Mouse (Mus musculus) thymus, postnatal 4 days (tissue): ENCODE data around the gene Ust.
A peak's percentile ranks its signal among the peaks of the same experiment; 100 is the strongest.

ENCODE experiments used
- DNase-seq: peaks from one replicate; pipeline ENCODE4 v3.0.0; 2021

The Ust gene

DNA sequence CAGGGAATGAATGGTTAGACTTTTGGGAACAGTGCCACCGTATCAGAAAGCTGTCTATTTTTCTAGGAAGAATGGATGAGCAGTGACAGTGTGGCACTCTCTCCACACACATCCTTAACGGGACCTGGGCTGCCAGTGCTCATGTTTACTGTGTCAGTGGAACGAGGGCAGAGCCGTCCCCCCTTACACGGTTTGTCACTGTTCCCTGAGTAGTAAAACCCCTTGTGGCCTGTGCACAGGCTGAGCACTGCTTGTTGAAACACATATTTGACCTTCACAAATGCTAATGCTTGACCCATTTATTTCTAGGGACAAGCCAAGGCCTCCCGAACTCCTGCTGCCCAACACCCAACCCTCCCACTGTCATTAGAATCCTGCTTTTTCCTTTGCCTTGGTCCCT, 209.2 kb downstream of the Ust start:
- no peak for DNase-seq

DNA sequence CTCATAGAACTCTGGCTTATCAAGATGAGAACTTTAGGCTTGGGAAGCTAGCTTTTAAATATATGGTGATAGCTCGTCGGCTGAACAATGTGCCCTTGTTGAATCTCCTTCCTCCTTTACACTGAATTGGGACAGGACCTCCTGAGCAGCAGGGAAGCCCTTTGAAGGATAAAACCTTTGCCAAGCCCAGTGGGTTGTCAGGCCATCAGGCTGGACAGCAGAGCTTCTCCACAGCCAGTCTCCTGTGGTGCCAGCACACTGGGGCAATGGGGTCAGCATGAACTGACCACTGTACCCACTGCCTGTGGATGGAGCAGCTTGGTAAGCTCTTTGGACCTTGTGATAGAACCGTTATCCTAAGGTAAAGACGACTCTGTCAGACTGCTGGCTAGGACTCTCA, 214.4 kb downstream of the Ust start:
- DNase-seq: no peak

DNA sequence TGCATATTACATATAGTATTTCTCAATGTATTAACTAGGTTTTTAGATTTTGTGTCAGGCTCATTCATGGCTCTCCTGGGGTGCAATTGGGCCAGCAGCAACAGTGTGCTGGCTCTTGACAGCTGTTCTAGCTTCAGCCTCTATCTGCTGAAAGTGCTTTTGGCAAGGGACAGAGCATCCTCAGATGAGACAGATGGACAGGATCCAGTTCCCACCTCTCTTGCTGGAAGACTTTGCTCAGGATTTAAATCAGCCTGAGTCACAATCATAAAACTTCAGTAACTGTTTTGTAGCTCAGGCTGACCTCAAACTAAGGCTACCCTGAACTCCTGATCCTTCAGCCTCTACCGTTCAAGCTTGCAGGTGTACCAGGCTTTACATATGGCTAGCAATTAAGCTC, 219.5 kb downstream of the Ust start:
- no peak for DNase-seq

DNA sequence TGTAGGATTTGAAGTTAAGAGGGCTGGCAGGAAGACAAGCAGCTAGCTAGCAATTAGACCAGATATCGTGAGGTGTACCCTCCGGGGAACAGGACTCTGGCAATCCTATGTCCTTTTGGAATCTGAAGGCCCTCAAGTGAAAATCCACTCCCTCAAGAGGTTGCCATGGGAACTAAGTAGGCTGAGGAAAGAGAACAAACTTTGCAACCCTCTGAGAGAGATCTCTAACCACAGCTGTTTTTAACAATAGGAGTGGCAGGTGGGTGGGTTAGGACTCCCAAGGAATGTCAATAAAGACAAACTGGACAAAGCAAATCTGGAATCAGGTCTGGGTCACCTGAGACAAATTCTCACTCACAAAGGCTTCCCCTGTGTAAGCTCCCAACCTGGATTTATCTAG, 221.4 kb downstream of the Ust start:
- no peak for DNase-seq

DNA sequence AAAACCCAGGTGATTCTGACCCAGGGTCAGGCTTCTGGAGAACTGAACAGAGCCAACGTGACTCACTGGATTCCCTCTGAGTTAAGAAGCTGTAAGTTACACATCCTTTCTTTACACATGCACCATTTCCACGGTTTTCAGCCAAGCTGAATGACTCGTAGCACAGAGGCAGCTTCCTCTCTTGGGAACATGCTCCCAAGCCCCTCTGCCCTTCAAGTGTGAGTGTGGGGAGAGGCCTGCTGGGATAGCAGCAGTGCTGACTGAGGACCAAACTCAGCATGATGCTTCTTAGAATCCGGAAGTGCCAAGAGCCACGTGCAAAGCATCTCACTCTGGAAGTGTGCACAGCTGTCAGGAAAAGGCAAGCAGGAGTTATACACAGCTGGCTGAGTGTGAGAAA, 228.0 kb downstream of the Ust start:
- no peak for DNase-seq

DNA sequence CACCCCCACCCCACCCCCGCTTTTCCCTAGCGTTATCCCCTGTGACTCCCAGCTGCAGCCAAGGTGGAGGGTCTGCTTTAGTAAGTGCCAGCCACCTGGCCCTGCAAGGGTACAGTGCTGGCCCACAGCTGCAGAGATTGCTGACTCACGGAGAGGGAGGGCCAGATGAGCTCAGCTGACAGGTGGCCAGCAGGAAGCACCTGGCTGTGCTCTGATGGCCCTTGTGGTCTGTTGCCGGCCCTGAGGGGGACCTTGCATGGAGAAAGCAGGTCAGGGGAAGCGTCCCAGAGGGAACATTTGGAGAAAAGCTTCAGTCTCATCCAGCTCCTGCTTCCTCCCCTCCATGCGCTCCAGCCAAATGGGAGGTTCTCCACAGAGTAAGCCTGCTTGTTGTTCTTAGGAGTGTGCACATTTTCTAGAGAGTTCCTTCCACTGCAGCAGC, 231.3 kb downstream of the Ust start:
- peak; percentile 25 for DNase-seq

DNA sequence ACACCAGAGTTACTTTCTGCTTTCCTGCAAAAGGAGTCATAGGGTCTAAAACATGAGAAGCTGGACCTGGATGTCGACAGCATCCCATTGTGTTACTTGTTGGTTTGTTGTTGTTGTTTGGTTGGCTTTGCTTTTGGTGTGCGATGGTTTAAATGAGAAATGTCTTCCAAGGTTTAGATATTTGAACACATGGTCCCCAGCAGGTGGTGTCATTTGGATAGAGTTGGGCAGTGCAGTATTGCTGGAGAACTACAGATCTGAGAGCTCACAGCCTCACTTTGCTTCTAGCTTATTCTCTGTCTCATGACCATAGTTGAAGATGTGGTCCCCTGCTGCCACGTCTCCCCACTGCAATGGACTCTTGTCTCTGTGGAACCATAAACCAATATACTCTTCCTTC, 234.6 kb downstream of the Ust start:
- no peak for DNase-seq

DNA sequence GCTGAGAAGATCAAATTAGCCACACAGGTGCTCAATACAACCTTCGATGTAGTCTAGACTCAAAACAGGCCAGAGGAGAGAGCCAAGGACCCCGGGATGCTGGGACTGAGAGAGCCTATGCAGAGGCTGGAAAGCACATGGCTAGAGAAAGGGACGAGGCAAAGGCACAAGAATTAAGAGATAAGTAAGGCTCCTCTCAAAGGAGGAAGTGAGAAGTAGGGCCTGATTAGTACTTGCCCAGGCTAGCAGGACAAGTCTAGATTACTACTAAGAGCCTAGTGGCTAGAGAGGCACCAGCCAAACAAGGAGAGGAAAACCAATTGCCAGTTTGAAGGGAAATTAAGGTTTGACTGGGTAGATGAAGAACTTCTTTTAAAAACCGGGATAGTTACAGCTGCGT, 241.5 kb downstream of the Ust start:
- DNase-seq: no peak

DNA sequence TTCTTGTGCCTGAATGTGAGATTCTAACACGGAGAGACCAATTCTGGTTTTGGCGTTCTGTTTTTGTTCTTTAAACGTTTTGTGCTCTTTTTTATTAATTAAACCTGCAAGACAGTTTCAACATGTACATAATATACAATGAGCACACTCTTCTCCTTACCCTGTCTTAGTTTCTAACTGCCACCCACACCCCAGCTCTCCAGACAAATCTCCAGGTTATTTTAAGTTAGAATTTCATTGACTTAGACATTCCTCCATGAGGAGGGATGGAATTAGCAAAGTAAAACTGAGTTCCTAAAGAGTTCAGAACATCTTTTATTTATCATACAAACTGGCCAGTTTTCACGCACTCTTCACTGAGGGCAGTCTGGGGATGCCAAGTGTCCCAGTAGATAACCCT, 248.9 kb downstream of the Ust start:
- DNase-seq: no peak

DNA sequence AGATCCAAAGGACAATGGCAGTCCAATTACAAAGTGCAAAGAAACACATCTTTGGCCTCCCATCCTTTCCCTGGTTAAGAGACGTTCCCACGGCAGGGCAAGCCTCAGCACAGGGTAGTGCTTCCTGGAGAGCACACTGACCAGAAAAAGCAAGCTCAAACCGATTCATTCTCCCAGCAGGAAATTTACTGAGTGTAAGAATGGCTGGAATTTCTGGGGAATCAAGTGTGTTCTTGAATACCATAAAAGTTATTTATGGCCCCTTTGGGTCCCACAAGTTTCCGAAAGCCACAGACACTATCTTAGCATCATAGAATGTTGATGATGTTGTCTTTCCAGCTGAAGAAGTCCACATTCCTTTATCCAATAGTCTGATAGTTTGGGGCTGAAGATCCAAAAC, 258.9 kb downstream of the Ust start:
- no peak for DNase-seq

DNA sequence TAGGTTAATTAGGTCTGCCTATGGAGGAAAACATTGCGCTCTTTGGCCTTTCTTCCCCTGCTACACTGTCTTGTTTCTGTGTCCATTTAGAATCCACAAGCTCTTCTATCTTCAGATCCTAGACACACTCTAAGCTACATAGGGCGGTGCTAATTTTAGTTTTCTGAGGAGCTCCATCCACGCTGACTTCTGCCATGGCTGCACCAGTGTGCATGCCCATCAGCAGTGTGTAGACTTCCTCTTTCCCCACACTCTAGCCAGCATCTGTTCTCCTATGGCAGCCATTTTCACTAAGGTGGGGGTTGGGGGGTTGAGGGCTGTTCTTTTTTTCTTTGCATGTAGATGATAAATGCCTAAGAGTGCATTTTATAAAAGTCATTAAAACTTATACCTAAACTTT, 268.6 kb downstream of the Ust start:
- DNase-seq: no peak

DNA sequence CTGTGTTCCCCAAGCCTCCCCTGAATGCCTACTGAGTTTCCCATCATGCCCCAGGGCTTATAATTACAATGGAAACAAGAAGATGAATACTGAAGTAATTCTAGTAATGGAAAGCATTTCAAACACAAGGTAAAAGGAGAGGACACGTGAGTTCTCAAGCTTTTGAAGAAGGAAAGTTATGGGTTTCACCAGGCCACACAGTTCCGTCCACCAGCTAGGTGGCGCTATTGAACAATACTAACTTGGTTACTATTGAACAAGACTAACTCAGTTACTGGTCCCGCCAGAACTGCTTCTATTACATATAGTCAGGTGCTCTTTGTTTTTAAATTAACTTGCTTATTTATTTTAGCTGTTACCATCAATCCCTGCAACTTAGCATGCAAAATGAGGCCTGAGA, 276.3 kb downstream of the Ust start:
- DNase-seq: peak; percentile 87

DNA sequence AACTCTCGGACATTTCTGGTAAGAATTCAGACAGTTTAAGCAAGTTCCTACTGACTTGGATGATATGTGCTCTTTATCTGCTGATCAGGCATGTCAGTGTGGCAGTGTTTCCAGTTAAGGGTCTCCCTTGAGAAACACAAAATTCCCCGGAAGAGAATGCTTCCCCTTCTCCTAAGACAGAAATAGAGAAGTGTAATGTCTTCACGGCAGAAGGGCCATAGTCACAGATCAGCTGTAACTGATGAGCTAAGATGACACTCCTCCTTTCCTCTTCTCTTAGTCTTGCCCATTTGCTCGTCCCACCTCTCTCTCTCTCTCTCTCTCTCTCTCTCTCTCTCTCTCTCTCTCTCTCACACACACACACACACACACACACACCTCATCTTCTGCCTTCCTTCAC, 277.9 kb downstream of the Ust start:
- no peak for DNase-seq

DNA sequence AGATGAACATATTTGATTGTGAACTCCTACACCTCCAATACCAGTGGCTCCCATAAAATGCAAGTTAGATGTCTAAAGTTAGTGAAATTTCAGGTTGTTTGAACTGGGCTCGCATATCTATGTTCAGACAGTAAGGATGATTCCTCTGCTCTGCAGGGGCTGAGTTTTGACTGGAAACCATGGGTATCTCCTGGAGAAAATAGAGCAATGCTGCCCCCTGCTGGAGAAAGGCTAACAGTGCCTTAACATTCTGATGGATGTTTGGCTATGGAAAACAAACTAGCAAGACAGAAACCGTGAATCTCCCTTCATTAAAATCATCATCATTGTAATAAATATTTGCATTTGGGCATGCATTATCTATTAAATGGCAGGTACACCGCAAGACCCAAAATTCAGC, 278.4 kb downstream of the Ust start:
- DNase-seq: peak; percentile 91

DNA sequence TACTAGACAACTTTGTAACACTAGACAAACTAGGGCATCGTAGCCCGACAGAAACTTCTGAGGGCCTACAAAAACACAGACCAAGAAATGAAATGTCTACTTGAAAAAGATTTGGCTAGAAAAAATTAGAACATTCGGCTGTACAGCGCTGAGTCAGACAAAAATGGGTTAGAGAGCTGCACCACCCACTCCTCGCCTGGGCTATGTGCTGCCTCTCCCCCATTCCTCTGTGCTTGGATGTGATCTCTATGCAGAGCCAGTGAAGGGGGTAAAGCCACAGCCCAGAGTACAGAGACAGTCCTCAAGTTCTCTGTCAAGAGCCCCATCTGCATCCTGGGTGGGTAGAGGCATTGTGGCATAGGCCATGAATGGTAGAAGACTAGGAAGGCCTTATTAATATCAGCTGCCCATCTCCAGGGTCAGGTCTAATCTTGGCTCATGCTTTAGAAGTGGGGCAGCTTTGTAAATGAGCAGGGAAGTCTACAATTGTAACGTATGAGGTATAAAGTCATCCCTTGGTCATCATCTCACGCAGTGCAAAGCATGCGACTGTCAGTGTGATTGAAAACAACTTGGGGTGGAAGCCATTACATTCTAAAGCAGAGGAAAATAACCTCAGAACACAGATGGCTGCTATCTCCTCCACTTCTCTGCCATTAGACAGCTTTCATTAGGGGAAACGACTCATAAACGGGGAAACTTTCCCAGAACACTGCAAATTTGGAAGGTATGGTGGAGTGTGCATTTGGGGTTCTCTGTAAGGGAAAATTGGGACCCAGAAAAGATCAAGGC, 281.6 kb downstream of the Ust start:
- no peak for DNase-seq

DNA sequence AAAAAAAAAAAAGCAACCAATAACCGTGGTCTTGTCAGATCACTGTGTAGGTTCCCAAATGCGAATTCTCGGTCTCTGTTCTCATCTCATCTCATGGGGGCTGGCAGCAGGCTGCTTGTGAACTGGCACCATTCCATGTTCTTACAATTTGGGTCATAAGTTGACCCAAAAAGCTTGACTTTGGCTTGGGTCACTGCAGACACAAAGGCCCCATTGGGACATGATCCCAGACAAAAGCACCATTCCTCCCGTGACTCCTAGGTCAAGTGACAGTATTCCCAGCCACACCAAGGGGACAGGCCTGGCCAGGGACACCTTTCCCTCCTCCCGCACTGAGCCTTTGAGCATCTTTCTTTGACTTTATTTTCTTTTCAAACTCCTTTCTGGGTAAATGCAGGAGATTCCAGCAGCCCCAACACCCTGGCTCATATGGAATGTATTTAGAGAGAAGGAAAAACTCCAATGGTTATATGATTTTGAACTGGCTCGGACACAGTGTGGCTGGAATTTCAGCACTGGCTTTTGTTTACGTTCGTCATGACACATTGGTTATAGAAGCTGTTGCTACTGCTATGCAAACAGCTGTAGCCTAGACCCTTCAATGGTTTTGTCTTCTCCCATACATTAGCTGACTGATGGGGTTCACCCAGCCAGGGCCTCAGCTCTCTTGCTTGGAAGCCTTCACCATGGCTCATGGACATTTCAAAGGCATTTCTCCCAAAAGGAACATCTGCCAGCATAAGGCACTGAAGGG, 285.3 kb downstream of the Ust start:
- no peak for DNase-seq

DNA sequence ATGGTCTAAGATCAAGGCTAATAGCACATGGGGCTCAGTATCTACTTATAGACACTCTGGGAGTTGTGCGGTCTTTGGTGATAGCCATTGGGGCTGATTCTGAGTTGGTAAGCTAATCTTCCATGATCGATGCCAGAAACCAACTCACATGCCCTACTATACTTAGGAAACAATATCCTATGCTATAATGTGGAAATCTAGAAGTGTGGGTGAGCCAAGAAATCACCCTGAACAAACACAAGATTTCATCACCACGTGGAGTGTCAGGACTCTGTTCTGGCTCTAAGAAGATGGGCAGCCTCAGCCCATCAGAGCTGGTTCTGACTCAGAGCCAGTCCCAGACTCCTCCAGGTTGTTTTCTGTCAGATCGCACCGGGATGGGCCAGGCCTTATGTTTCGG, 286.1 kb downstream of the Ust start:
- no peak for DNase-seq

DNA sequence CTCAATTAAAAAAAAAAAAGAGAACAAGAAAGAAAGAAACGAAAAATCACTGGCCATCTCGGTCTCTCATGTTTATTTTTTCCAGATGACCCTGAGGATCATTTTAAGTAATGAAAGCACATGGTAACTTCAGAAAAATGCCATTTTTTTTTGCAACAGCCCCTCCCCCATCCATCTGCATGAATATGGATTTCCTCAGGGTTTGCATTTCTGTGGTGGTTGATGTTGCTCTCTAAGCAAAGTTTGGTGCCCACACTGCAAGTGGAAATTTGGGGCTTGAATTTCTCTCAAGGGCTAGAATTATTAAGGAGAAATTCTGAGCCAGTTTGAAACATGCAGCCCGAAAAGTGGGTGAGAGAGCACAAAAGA, 290.3 kb downstream of the Ust start:
- DNase-seq: no peak

DNA sequence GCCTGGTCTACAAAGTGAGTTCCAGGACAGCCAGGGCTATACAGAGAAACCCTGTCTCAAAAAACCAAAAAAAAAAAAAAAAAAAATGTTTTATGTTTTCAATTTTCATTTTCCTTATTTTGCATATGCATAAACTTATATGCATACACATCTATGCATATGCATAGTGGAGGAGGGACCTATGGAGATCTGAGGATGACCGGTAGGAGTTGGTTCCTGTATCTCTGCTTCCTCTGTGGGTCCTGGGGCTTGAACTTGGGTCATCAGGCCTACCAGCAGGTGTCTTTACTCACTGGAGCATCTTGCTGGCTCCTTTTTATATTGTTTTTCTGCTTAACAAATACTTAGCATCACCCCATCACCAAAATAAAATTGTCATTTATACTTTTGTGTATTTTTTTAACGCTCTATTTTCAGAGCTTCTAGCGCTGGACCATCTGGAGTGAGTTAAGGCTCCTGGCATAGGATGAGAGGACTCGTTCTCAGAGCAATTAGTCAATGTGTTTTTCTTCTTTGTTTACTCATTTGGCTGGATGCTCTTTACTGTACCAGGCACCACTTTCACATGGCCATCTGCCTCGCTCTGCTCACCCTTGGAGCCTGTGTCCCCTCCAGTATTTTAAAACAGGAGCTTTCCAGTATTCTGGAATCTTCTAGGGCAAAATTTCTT, 290.8 kb downstream of the Ust start:
- no peak for DNase-seq

DNA sequence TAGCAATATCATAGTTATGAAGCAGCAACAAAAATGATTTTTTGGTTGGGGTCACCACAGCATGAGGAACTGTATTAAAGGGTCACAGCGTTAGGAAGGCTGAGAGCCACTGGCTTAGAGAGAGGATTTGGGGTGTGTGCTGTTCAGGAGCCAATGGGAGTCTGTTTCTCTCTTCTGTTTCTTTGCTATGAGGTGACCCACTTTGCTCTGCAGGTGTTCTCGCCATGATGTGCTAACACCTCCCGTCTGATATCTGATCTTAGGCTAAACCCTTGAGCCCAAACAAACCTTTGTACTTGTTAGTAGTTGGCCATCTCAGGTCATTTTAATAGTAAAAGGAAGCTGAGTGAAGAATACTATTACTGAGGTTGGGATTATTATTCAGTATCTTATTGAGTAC, 292.0 kb downstream of the Ust start:
- DNase-seq: peak; percentile 41

DNA sequence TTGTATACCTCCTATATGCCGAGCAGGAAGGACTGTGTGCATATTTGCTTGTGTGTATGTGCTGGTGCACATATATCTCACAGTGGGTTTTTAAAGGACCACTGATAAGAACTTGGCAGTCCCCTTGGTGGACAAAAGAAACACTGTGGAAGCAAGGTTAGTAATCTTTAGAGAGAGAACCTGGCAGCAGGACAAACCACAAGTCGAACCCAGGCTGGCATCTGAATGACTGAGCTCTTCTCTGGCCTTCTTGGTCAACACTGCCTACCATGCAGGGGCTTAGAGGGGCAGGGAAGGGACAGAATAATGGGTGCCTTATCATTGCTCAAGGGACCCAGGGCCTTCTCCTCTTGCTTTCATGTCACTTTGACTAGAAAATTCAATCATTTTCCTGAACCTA, 294.0 kb downstream of the Ust start:
- DNase-seq: no peak

DNA sequence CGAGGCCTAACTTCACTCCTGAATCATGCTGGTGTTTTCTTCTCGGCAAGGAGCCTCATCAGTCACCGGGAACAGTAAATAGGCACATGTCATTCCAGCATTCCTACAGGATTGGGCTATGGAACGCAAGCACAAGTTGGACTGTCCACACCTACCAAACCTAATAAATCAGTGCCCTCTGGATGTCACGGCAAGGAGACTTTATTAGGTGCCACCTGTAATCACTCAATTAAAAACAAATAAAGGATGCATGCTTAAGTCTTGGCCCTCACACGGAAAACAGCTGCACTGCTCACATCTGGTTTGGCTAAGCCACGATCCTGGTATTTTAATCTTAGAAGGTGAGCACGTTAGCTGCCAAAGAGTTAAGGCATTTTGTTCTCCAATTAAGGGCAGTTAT, 294.6 kb downstream of the Ust start:
- DNase-seq: no peak

DNA sequence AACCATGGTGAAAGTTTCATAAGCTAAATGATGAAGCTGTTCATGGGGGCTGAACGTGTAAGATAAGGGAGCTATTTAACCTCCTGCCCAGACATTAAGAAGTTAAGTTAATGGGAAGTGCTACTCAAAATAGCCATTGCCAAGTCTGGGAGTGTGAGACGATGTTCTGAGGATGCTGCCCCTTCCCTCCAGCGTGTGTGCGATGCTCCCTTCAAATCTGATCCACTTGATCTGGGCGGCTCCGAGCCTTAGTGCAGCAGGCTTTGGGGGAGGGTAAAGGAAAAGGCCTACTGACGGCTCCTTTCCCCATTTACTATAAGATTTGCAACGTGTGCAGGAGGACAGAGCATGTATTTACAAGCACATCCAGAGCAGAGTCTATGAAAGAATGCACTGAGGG, 301.7 kb downstream of the Ust start:
- DNase-seq: no peak

DNA sequence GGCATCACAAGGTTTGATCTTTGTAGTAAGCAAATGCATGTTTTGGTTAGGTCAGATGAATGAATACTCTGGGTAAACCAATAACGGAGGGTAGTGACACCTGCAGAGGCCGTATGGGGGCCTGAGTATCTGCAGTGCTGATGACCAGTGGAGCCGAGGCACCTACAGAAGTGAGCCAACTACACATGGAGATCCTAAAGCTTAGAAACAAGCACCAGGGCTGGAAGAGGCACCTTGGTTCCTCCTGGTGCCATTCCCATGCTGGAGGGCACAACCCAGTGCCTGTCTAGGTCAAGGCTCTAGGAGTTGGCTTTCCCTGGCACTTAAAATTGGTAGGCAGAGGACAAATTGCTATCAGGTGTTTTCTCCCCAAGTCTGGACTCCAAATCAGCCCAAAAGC, 303.4 kb downstream of the Ust start:
- no peak for DNase-seq
